Mouse (Mus musculus): Measurements from ENCODE around the gene Ctps. TPM values are rescaled to one million over a fixed set of nuclear protein-coding genes. Genes with fewer than 3 reads are reported as not detected.

Ctps gene
- polyA plus RNA-seq, 1 experiment = 130 TPM

DNA sequence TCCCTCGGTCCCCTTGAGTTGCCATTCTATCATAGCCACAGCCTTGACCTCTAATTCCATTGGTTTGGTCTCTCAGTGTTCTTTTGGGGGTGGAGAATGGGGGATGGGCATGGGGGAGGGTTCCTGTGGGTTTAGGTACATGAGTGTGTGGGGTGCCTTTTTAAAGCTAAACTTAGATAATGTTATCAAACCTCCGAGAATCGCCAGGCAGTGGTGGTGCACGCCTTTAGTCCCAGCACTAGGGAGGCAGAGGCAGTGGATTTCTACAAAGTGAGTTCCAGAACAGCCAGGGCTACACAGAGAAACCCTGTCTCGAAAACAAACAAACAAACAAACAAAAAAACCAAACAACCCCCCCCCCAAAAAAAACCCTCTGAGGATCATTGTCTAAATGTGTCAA is 10.8 kb upstream of the Ctps start:
- Histone ChIP-seq H3K27ac (ENCODE audit: insufficient read depth, low read length) (no peak overlapping the region), H3K27me3 (ENCODE audit: control insufficient read depth, insufficient read depth, low read length, poor library complexity, severe bottlenecking) (no peaks in the 10 kb centered on the region), H3K9me3 (replicated peaks; ENCODE audit: control insufficient read depth, insufficient read depth, low read length, poor library complexity, severe bottlenecking) (no peaks in the 10 kb centered on the region), H3K9ac (ENCODE audit: low read depth, poor library complexity, severe bottlenecking) (no peak overlapping the region), H3K4me1 (ENCODE audit: control insufficient read depth, insufficient read depth, low read length) (no peaks in the 10 kb centered on the region), H3K4me3 (ENCODE audit: low read depth, low read length) (no peak overlapping the region), H3K36me3 (ENCODE audit: control insufficient read depth, insufficient read depth, low read length, poor library complexity, severe bottlenecking) (no peaks in the 10 kb centered on the region)
- TF ChIP-seq CTCF (IDR thresholded peaks at IDR 0.05; ENCODE audit: low read depth, low read length) (no peak), EP300 (IDR thresholded peaks at IDR 0.05; ENCODE audit: insufficient read depth, low read depth, low read length) (no peak), POLR2A (IDR thresholded peaks at IDR 0.05; ENCODE audit: insufficient read depth, low read length) (no peak)

DNA sequence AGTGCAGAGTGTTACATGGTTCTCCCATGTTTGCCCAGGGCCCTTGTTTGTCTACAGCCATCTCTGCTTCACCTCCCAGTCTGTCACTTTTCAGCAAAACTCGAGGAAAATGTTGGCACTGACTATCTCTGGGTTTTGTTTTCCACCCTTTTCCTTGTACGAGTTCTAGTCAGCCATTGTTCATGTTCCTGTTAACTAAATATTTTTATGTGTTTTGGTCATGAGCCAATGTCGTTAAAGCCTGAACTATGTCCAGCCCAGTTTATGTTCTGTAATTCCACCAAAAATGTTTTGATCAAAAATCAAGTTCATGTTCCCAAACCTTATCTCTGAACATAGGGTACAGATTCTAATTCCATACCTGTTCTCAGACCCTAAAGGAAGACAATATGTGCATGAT is 1.6 kb upstream of the Ctps start:
- H3K4me3 ChIP-seq (ENCODE audit: low read depth, low read length) = no peak overlapping the region
- no peaks in the 10 kb centered on the region for H3K27me3 ChIP-seq (ENCODE audit: control insufficient read depth, insufficient read depth, low read length, poor library complexity, severe bottlenecking)
- H3K4me1 ChIP-seq (ENCODE audit: control insufficient read depth, insufficient read depth, low read length) = no peaks in the 10 kb centered on the region
- H3K9ac ChIP-seq (ENCODE audit: low read depth, poor library complexity, severe bottlenecking) = no peak overlapping the region
- 0 out of 2 replicates have a peak, but pooled peaks cover under 1% of the 10 kb centered on the region for H3K36me3 ChIP-seq (ENCODE audit: control insufficient read depth, insufficient read depth, low read length, poor library complexity, severe bottlenecking)
- no peak overlapping the region for H3K27ac ChIP-seq (ENCODE audit: insufficient read depth, low read length)
- TF ChIP-seq POLR2A (IDR thresholded peaks at IDR 0.05; ENCODE audit: insufficient read depth, low read length) (no peak), EP300 (IDR thresholded peaks at IDR 0.05; ENCODE audit: insufficient read depth, low read depth, low read length) (no peak), CTCF (IDR thresholded peaks at IDR 0.05; ENCODE audit: low read depth, low read length) (no peak)
- H3K9me3 ChIP-seq (replicated peaks; ENCODE audit: control insufficient read depth, insufficient read depth, low read length, poor library complexity, severe bottlenecking) = no peaks in the 10 kb centered on the region

DNA sequence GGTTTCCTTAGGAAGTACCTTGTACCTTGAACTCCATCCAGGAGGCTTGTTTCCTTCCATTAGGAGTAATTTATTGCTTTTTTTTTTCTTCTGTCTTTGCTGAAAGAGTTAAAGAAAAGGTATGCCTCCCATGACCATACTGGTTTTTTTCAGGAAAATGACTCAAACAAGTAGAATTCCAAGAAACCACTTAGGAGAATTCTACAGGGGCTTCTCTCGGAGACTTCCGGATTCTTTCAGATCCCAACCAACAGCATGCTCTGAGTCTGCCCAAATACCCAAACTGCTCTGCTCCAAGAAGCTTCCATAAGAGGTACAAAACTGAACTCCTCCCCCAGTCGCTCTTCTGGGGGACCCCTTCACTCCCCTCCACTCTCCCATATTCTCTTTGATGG is 991 bp upstream of the Ctps start:
- Histone ChIP-seq H3K4me1 (ENCODE audit: control insufficient read depth, insufficient read depth, low read length) (no peaks in the 10 kb centered on the region), H3K9ac (ENCODE audit: low read depth, poor library complexity, severe bottlenecking) (peak overlapping the region; percentile 93), H3K27me3 (ENCODE audit: control insufficient read depth, insufficient read depth, low read length, poor library complexity, severe bottlenecking) (no peaks in the 10 kb centered on the region), H3K9me3 (replicated peaks; ENCODE audit: control insufficient read depth, insufficient read depth, low read length, poor library complexity, severe bottlenecking) (no peaks in the 10 kb centered on the region), H3K36me3 (ENCODE audit: control insufficient read depth, insufficient read depth, low read length, poor library complexity, severe bottlenecking) (0 out of 2 replicates have a peak, but pooled peaks cover 2% of the 10 kb centered on the region), H3K27ac (ENCODE audit: insufficient read depth, low read length) (no peak overlapping the region), H3K4me3 (ENCODE audit: low read depth, low read length) (no peak overlapping the region)
- TF ChIP-seq POLR2A (IDR thresholded peaks at IDR 0.05; ENCODE audit: insufficient read depth, low read length) (no peak), EP300 (IDR thresholded peaks at IDR 0.05; ENCODE audit: insufficient read depth, low read depth, low read length) (no peak), CTCF (IDR thresholded peaks at IDR 0.05; ENCODE audit: low read depth, low read length) (no peak)

DNA sequence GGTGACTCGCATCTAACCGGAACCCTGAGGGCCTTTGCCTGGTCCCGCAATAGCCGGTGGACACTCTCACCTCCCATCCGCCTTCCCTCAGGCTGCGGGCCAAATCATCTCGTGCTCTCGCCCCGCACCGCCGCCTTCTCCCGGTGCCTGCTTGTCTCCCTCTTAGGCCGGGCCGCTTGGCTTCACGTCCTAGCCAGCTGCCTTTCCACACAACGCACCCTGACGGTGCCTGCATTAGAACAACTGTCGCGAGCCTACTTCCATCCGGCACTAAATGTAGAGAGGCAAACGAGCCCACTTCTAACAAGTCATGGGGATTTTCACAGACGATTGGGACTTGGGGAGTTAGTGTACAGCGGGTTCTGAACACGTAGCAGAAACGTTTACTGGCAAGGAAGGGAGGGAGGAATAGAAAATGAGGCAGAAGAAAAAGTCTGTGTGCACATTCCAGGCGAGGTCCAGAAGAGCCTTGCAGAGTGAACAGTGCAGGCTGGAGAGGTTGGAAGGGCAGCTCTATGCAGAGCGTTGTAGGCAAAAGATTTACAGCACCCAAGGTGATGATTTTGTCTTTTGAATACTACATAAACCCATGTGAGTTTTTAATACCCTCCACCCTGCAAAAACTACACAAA is 478 bp upstream of the Ctps start:
- H3K4me1 ChIP-seq (ENCODE audit: control insufficient read depth, insufficient read depth, low read length) = no peaks in the 10 kb centered on the region

DNA sequence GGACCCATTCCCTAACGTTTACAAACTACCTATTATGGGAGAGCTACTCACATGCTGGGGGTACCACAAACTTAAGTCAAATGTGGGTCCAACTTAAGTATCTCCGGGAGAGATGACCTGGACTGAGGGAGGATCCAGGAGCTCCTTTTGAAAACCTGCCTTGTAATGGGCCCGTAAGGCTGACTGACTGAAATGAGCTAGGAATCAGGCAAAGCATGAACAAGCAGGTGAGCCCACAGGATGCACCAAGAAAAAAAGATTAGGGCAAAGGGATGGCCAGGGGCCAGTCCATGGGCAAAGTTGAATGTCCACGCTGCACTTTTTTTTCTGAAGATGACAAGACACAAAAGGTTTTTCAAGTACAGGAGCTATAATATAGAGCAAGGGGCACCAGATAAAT is 1.1 kb downstream of the Ctps start:
- TF ChIP-seq EP300 (IDR thresholded peaks at IDR 0.05; ENCODE audit: insufficient read depth, low read depth, low read length) = no peak
- no peak for TF ChIP-seq CTCF (IDR thresholded peaks at IDR 0.05; ENCODE audit: low read depth, low read length)
- TF ChIP-seq POLR2A (IDR thresholded peaks at IDR 0.05; ENCODE audit: insufficient read depth, low read length) = no peak
- Histone ChIP-seq H3K9me3 (replicated peaks; ENCODE audit: control insufficient read depth, insufficient read depth, low read length, poor library complexity, severe bottlenecking) (no peaks in the 10 kb centered on the region), H3K9ac (ENCODE audit: low read depth, poor library complexity, severe bottlenecking) (peak overlapping the region; percentile 93), H3K4me3 (ENCODE audit: low read depth, low read length) (peak overlapping the region; percentile 91), H3K4me1 (ENCODE audit: control insufficient read depth, insufficient read depth, low read length) (no peaks in the 10 kb centered on the region), H3K27me3 (ENCODE audit: control insufficient read depth, insufficient read depth, low read length, poor library complexity, severe bottlenecking) (no peaks in the 10 kb centered on the region), H3K36me3 (ENCODE audit: control insufficient read depth, insufficient read depth, low read length, poor library complexity, severe bottlenecking) (peaks cover 17% of the 10 kb centered on the region), H3K27ac (ENCODE audit: insufficient read depth, low read length) (no peak overlapping the region; the same call in 1 of the 2 replicates)

More for the DNA sequence above, 478 bp upstream of the Ctps start:
- Histone ChIP-seq H3K36me3 (ENCODE audit: control insufficient read depth, insufficient read depth, low read length, poor library complexity, severe bottlenecking) (peaks cover 4% of the 10 kb centered on the region; the same call in 1 of the 2 replicates), H3K27ac (ENCODE audit: insufficient read depth, low read length) (0 out of 2 replicates have a peak overlapping the region, but pooled peaks have one; percentile 12), H3K9me3 (replicated peaks; ENCODE audit: control insufficient read depth, insufficient read depth, low read length, poor library complexity, severe bottlenecking) (no peaks in the 10 kb centered on the region), H3K4me3 (ENCODE audit: low read depth, low read length) (peak overlapping the region; percentile 91), H3K27me3 (ENCODE audit: control insufficient read depth, insufficient read depth, low read length, poor library complexity, severe bottlenecking) (no peaks in the 10 kb centered on the region), H3K9ac (ENCODE audit: low read depth, poor library complexity, severe bottlenecking) (peak overlapping the region; percentile 93)
- no peak for TF ChIP-seq POLR2A (IDR thresholded peaks at IDR 0.05; ENCODE audit: insufficient read depth, low read length)
- TF ChIP-seq EP300 (IDR thresholded peaks at IDR 0.05; ENCODE audit: insufficient read depth, low read depth, low read length) = no peak
- TF ChIP-seq CTCF (IDR thresholded peaks at IDR 0.05; ENCODE audit: low read depth, low read length) = no peak

DNA sequence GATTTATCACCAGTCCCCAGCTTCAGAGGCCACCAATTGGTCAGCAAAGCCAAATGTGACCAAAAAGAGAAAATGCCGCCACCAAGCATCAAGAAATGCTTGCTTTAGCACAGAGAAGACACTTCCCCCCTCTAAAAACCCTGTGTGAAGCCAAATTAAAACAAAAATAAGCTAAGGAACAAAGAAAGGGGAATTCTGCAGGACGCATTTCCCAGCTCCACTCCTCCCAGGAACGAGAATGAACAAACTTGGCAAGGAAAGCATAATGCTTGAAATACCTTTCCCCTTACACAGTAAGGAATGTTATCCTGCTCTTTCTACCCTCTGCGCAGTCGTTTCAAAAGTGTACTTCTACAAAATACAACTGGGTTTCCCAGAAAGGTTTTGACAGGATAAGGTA is 2.1 kb downstream of the Ctps start:
- H3K4me1 ChIP-seq (ENCODE audit: control insufficient read depth, insufficient read depth, low read length) = no peaks in the 10 kb centered on the region
- no peak overlapping the region for H3K27ac ChIP-seq (ENCODE audit: insufficient read depth, low read length)
- no peak overlapping the region for H3K9ac ChIP-seq (ENCODE audit: low read depth, poor library complexity, severe bottlenecking)
- H3K4me3 ChIP-seq (ENCODE audit: low read depth, low read length) = no peak overlapping the region
- no peaks in the 10 kb centered on the region for H3K9me3 ChIP-seq (replicated peaks; ENCODE audit: control insufficient read depth, insufficient read depth, low read length, poor library complexity, severe bottlenecking)
- TF ChIP-seq EP300 (IDR thresholded peaks at IDR 0.05; ENCODE audit: insufficient read depth, low read depth, low read length) = no peak
- no peak for TF ChIP-seq POLR2A (IDR thresholded peaks at IDR 0.05; ENCODE audit: insufficient read depth, low read length)
- TF ChIP-seq CTCF (IDR thresholded peaks at IDR 0.05; ENCODE audit: low read depth, low read length) = no peak
- H3K27me3 ChIP-seq (ENCODE audit: control insufficient read depth, insufficient read depth, low read length, poor library complexity, severe bottlenecking) = no peaks in the 10 kb centered on the region
- H3K36me3 ChIP-seq (ENCODE audit: control insufficient read depth, insufficient read depth, low read length, poor library complexity, severe bottlenecking) = peaks cover 23% of the 10 kb centered on the region

Data from ES-Bruce4 (cell line).